Mouse (Mus musculus) midbrain, embryonic 15.5 days (tissue): Measurements from ENCODE around the gene Tex21. TPM values are rescaled to one million over a fixed set of nuclear protein-coding genes. Genes with fewer than 3 reads are reported as not detected.
"Not testable (repeated sequence)": the region's sequence is repeated elsewhere in the genome, so short reads cannot be mapped to it uniquely, and the experiment has no call there.

Experiments
- ATAC-seq: fragments of 200-750 bp; cut with Nextera tagmentation; replicated peaks from 2 replicates; pipeline ENCODE4 v1.8.0; 2017; ENCODE audit warnings: moderate TSS enrichment
- H3K27ac ChIP-seq: fragments of 300-500 bp; sonication (generic); 2 replicates; pipeline ENCODE4 v1.5.1; 2015; ENCODE audit warnings: mild to moderate bottlenecking, inconsistent platforms
- H3K27me3 ChIP-seq: fragments of 300-500 bp; sonication (generic); replicated peaks from 2 replicates; pipeline ENCODE4 v1.6.1; 2015; ENCODE audit warnings: inconsistent platforms
- H3K36me3 ChIP-seq: fragments of 300-500 bp; sonication (generic); replicated peaks from 2 replicates; pipeline ENCODE4 v1.6.1; 2015; ENCODE audit warnings: inconsistent platforms
- H3K4me1 ChIP-seq: fragments of 300-500 bp; sonication (generic); 2 replicates; pipeline ENCODE4 v1.6.1; 2015; ENCODE audit warnings: inconsistent platforms
- H3K4me2 ChIP-seq: fragments of 300-500 bp; sonication (generic); 2 replicates; pipeline ENCODE4 v1.6.1; 2015; ENCODE audit warnings: inconsistent platforms, mild to moderate bottlenecking, moderate library complexity
- H3K4me3 ChIP-seq: fragments of 300-500 bp; sonication (generic); 2 replicates; pipeline ENCODE4 v1.5.1; 2015; ENCODE audit warnings: mild to moderate bottlenecking, inconsistent platforms
- H3K9ac ChIP-seq: fragments of 300-500 bp; sonication (generic); 2 replicates; pipeline ENCODE4 v1.6.1; 2015; ENCODE audit warnings: mild to moderate bottlenecking, inconsistent platforms
- H3K9me3 ChIP-seq: fragments of 300-500 bp; sonication (generic); 2 replicates; pipeline ENCODE4 v1.6.1; 2016; ENCODE audit warnings: inconsistent platforms
- WGBS: fragments of 180-500 bp; shearing (Covaris S2); methylation state at CpG from one replicate; pipeline ENCODE4 v1.1.7; 2015; ENCODE audit warnings: mixed read lengths; 5-methylcytosine and 5-hydroxymethylcytosine counted together
- polyA plus RNA-seq: library from polyadenylated mRNA; unstranded; fragments of >200 nt; fragmentation: Nextera tagmentation; extraction: Ambion mirVana; gene quantifications from 2 replicates; pipeline ENCODE4 v1.2.1, GENCODE M21; 2015

Tex21 gene
- polyA plus RNA-seq, 1 experiment from 2014 or later, result not detected

DNA sequence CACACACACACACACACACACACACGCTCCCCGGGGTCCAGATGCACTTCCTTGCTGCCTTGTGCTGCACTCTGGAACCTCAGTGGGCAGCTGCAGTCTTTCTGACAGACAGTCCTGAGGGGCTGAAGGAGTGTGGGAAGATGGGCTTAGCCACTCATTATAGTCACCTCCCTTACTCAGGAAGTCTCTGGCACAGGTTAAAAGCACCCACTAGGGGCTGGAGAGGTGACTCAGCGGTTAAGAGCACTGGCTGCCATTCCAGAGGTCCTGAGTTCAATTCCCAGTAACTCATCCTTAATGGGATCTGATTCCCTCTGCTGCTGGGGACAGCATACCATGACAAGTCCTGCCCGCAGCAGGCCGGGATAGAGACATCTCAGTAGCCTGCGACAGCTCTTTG lies 15.9 kb downstream of the Tex21 start:
- ATAC-seq, result no peak
- H3K4me3 ChIP-seq, result no peak overlapping the region
- no peak overlapping the region for H3K27ac ChIP-seq
- no peaks in the 10 kb centered on the region for H3K4me1 ChIP-seq
- H3K9me3 ChIP-seq, result no peaks in the 10 kb centered on the region
- H3K4me2 ChIP-seq, result no peak overlapping the region
- H3K36me3 ChIP-seq, result no peaks in the 10 kb centered on the region
- WGBS, result 69% methylated on average over 6 of the region's 6 CpGs
- H3K9ac ChIP-seq, result no peak overlapping the region
- no peaks in the 10 kb centered on the region for H3K27me3 ChIP-seq

DNA sequence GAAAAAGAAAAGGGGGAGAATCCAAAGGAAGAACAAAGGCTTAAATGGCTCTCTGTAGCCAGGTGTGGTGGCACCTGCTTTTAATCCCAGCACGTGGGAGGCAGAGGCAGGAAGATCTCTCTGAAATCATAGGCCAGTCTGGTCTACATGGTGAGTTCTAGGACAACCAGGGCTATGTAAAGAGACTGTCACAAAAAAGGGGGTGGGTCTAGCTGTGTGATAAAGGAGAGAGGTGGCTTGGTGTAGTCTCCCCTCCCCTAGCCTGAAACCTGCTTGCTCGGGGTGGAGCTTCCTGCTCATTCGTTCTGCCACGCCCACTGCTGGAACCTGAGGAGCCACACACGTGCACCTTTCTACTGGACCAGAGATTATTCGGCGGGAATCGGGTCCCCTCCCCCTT lies 24.4 kb downstream of the Tex21 start:
- not testable (repeated sequence) for H3K27ac ChIP-seq, ATAC-seq, H3K9ac ChIP-seq, H3K36me3 ChIP-seq, H3K9me3 ChIP-seq, H3K4me2 ChIP-seq, H3K4me3 ChIP-seq, H3K4me1 ChIP-seq, H3K27me3 ChIP-seq
- 84% methylated on average over 2 of the region's 8 CpGs for WGBS

- Histone ChIP-seq H3K4me3 (no peak overlapping the region), H3K36me3 (no peaks in the 10 kb centered on the region), H3K9ac (no peak overlapping the region), H3K4me2 (no peak overlapping the region), H3K4me1 (no peaks in the 10 kb centered on the region), H3K9me3 (no peaks in the 10 kb centered on the region), H3K27me3 (no peaks in the 10 kb centered on the region), H3K27ac (no peak overlapping the region)
- no peak for ATAC-seq
- 78% methylated on average over 11 of the region's 11 CpGs for WGBS
Measured at GRCm38 (mm10) chr12:76216716-76217115, 29.8 kb downstream of the Tex21 start.

GRCm38 (mm10) chr12:76215121-76215520 lies 31.4 kb downstream of the Tex21 start:
- H3K9me3 ChIP-seq, result no peaks in the 10 kb centered on the region
- no peak for ATAC-seq
- no peaks in the 10 kb centered on the region for H3K36me3 ChIP-seq
- no peak overlapping the region for H3K4me3 ChIP-seq
- H3K4me2 ChIP-seq, result no peak overlapping the region
- H3K27me3 ChIP-seq, result no peaks in the 10 kb centered on the region
- H3K27ac ChIP-seq, result no peak overlapping the region
- WGBS, result 29% methylated on average over 5 of the region's 5 CpGs
- H3K9ac ChIP-seq, result no peak overlapping the region
- H3K4me1 ChIP-seq, result no peaks in the 10 kb centered on the region

GRCm38 (mm10) chr12:76209429-76209974 lies 37.0 kb downstream of the Tex21 start:
- no peaks in the 10 kb centered on the region for H3K4me1 ChIP-seq
- H3K9ac ChIP-seq, result no peak overlapping the region
- H3K9me3 ChIP-seq, result no peaks in the 10 kb centered on the region
- 93% methylated on average over 5 of the region's 5 CpGs for WGBS
- H3K27ac ChIP-seq, result no peak overlapping the region
- no peaks in the 10 kb centered on the region for H3K27me3 ChIP-seq
- H3K4me2 ChIP-seq, result no peak overlapping the region
- ATAC-seq, result no peak
- no peaks in the 10 kb centered on the region for H3K36me3 ChIP-seq
- H3K4me3 ChIP-seq, result no peak overlapping the region

- no peak overlapping the region for H3K4me2 ChIP-seq
- H3K4me3 ChIP-seq, result no peak overlapping the region
- 70% methylated on average over 4 of the region's 4 CpGs for WGBS
- 0 out of 2 replicates have a peak, but pooled peaks cover 1% of the 10 kb centered on the region for H3K27me3 ChIP-seq
- no peak overlapping the region for H3K9ac ChIP-seq
- peaks cover 14% of the 10 kb centered on the region for H3K4me1 ChIP-seq
- no peaks in the 10 kb centered on the region for H3K9me3 ChIP-seq
- H3K27ac ChIP-seq, result no peak overlapping the region
- no peak for ATAC-seq
- no peaks in the 10 kb centered on the region for H3K36me3 ChIP-seq
Measured at GRCm38 (mm10) chr12:76200326-76200725, 46.2 kb downstream of the Tex21 start.

DNA sequence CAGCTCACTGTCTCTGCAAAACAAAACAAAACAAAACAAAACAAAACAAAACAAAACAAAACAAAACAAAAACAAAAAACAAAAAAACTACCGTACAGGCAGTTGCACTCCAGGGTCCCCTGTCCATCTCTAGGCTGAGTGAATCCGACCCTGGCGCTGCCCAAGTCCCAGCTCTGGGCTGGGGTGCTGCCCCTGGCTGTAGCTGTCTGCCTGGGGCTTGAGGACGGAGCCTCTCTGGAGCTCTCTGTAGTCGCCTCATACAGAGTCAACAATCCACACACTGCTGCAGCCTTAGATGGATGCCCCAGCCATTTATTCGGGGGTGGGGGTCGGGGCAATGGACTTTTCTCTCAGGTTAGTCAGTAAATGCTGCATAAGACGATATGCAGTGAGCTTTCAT lies 49.5 kb downstream of the Tex21 start:
- no peak overlapping the region for H3K9ac ChIP-seq
- peak; percentile 64; the same call in 1 of the 2 replicates for ATAC-seq
- H3K4me1 ChIP-seq, result peaks cover 14% of the 10 kb centered on the region
- no peaks in the 10 kb centered on the region for H3K9me3 ChIP-seq
- H3K4me2 ChIP-seq, result peak overlapping the region; percentile 90
- no peak overlapping the region for H3K27ac ChIP-seq
- WGBS, result 37% methylated on average over 8 of the region's 8 CpGs
- H3K4me3 ChIP-seq, result no peak overlapping the region
- no peaks in the 10 kb centered on the region for H3K36me3 ChIP-seq
- 0 out of 2 replicates have a peak, but pooled peaks cover 5% of the 10 kb centered on the region for H3K27me3 ChIP-seq

- peak overlapping the region; percentile 90 for H3K4me2 ChIP-seq
- no peak overlapping the region for H3K27ac ChIP-seq
- no peaks in the 10 kb centered on the region for H3K9me3 ChIP-seq
- peak; percentile 83 for ATAC-seq
- H3K4me1 ChIP-seq, result peaks cover 14% of the 10 kb centered on the region
- peak overlapping the region; percentile 33; the same call in 1 of the 2 replicates for H3K9ac ChIP-seq
- no peaks in the 10 kb centered on the region for H3K36me3 ChIP-seq
- H3K4me3 ChIP-seq, result peak overlapping the region; percentile 37
- H3K27me3 ChIP-seq, result 0 out of 2 replicates have a peak, but pooled peaks cover 5% of the 10 kb centered on the region
- WGBS, result 8% methylated on average over 6 of the region's 6 CpGs
Measured at GRCm38 (mm10) chr12:76196709-76197054, 49.9 kb downstream of the Tex21 start.

- Histone ChIP-seq H3K4me3 (peak overlapping the region; percentile 37), H3K4me1 (peaks cover 14% of the 10 kb centered on the region), H3K4me2 (peak overlapping the region; percentile 90), H3K9me3 (no peaks in the 10 kb centered on the region), H3K36me3 (no peaks in the 10 kb centered on the region), H3K9ac (peak overlapping the region; percentile 33), H3K27ac (0 out of 2 replicates have a peak overlapping the region, but pooled peaks have one; percentile 23), H3K27me3 (0 out of 2 replicates have a peak, but pooled peaks cover 5% of the 10 kb centered on the region)
- WGBS, result 1% methylated on average over 22 of the region's 22 CpGs
- ATAC-seq, result peak; percentile 82
Measured at GRCm38 (mm10) chr12:76195912-76196708, 50.4 kb downstream of the Tex21 start.

GRCm38 (mm10) chr12:76194526-76194925 lies 52.0 kb downstream of the Tex21 start:
- H3K4me3 ChIP-seq, result no peak overlapping the region
- H3K27me3 ChIP-seq, result 0 out of 2 replicates have a peak, but pooled peaks cover 5% of the 10 kb centered on the region
- no peak overlapping the region for H3K4me2 ChIP-seq
- no peak for ATAC-seq
- H3K9ac ChIP-seq, result no peak overlapping the region
- peaks cover 14% of the 10 kb centered on the region for H3K4me1 ChIP-seq
- no peaks in the 10 kb centered on the region for H3K9me3 ChIP-seq
- H3K27ac ChIP-seq, result no peak overlapping the region
- WGBS, result 76% methylated on average over 3 of the region's 3 CpGs
- H3K36me3 ChIP-seq, result no peaks in the 10 kb centered on the region

DNA sequence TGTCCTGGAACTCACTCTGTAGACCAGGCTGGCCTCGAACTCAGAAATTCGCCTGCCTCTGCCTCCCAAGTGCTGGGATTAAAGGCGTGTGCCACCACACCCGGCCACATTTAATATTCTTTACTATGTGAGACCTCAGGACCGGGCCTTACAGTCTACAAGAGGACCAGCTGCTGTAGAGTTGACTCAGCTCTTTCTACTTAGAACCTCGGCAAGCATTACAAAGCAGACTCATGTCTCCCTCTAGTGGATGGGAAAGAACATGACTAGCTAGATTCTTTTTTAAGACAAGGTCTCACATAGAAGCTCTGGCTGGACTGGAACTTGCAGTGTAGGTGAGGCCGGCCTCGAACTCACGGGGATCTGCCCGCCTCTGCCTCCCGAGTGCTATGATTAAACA lies 55.6 kb downstream of the Tex21 start:
- no peak overlapping the region for H3K4me2 ChIP-seq
- 53% methylated on average over 11 of the region's 11 CpGs for WGBS

GRCm38 (mm10) chr12:76187849-76188248 lies 58.7 kb downstream of the Tex21 start:
- 48% methylated on average over 8 of the region's 8 CpGs for WGBS
- Histone ChIP-seq H3K27ac (no peak overlapping the region), H3K4me2 (no peak overlapping the region), H3K36me3 (no peaks in the 10 kb centered on the region), H3K4me1 (no peaks in the 10 kb centered on the region), H3K9ac (no peak overlapping the region), H3K9me3 (no peaks in the 10 kb centered on the region), H3K27me3 (no peaks in the 10 kb centered on the region), H3K4me3 (no peak overlapping the region)
- ATAC-seq, result no peak

More for the DNA sequence above, 55.6 kb downstream of the Tex21 start:
- ATAC-seq, result no peak
- Histone ChIP-seq H3K36me3 (no peaks in the 10 kb centered on the region), H3K9ac (no peak overlapping the region), H3K27me3 (0 out of 2 replicates have a peak, but pooled peaks cover 5% of the 10 kb centered on the region), H3K27ac (no peak overlapping the region), H3K9me3 (no peaks in the 10 kb centered on the region), H3K4me3 (no peak overlapping the region), H3K4me1 (peaks cover 4% of the 10 kb centered on the region)

DNA sequence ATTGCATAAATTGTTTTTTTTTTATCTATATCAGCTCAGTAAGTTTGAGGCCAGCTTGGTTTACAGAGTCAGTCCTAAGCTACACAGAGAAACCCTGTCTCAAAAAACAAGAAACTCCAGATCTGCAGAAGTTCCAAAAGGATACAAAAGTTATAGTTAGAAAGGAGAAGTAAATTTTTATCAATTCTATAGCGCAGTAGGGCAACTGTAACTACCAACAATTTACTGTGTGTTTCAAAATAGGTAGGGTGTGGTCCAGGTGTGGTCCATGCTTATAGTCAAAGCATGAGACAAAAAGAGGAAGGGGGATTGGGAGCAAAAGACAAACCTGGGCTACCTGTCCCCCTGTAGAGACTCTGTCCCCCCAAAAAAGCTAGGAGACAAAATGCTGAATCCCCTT lies 60.1 kb downstream of the Tex21 start:
- WGBS, result 91% methylated on average over 1 of the region's 1 CpGs
- Histone ChIP-seq H3K9me3 (no peaks in the 10 kb centered on the region), H3K9ac (no peak overlapping the region), H3K4me2 (no peak overlapping the region), H3K27me3 (no peaks in the 10 kb centered on the region), H3K4me3 (no peak overlapping the region), H3K4me1 (no peaks in the 10 kb centered on the region), H3K36me3 (no peaks in the 10 kb centered on the region), H3K27ac (no peak overlapping the region)
- ATAC-seq, result no peak
